Mouse (Mus musculus): ENCODE results near the gene Zfp423. TPM values are rescaled to one million over a fixed set of nuclear protein-coding genes. Genes with fewer than 3 reads are reported as not detected.

Zfp423 gene
- total RNA-seq, 4 experiments from 2014 or later, result 28.3 to 31.3 (median 30.2) TPM

GRCm38 (mm10) chr8:87629656-87630055 is 329.7 kb downstream of the Zfp423 start:
- no peak for DNase-seq (ENCODE audit: low spot score in 2 of 2)

GRCm38 (mm10) chr8:87621181-87621580 is 338.2 kb downstream of the Zfp423 start:
- DNase-seq (ENCODE audit: low spot score in 2 of 2), result no peak

- no peak for DNase-seq (ENCODE audit: low spot score in 2 of 2)
Observed at GRCm38 (mm10) chr8:87620225-87620624, 339.2 kb downstream of the Zfp423 start.

GRCm38 (mm10) chr8:87619529-87619928 is 339.9 kb downstream of the Zfp423 start:
- no peak for DNase-seq (ENCODE audit: low spot score in 2 of 2)

- DNase-seq (ENCODE audit: low spot score in 2 of 2), result no peak
Observed at GRCm38 (mm10) chr8:87619118-87619517, 340.3 kb downstream of the Zfp423 start.

GRCm38 (mm10) chr8:87613701-87614100 is 345.7 kb downstream of the Zfp423 start:
- DNase-seq (ENCODE audit: low spot score in 2 of 2), result no peak

Other genes with a start within 250 kb of the Zfp423 start
- gene Cnep1r1, start 159.2 kb upstream of the Zfp423 start, total RNA-seq (2022), result 10 to 100 TPM; 30.2 to 41.1 (median 35.5) TPM
- gene Heatr3, start 178.3 kb upstream of the Zfp423 start, total RNA-seq (2022), result 10 to 100 TPM; 27.0 to 35.1 (median 31.1) TPM
- gene Tent4b, start 239.6 kb upstream of the Zfp423 start, total RNA-seq (2022), result 10 to 100 TPM; 33.6 to 42.9 (median 36.6) TPM